22 mouse cellular contexts compared by ENCODE assay signal in genomic region chr15:12884855-12885254, GRCm38 (mm10).
DNase-seq lines count a peak whose midpoint lies in the region; ATAC-seq and TF ChIP-seq lines count a peak whose summit lies in the region.
"Had no signal": no experiment of that assay in that cellular context is flagged by ENCODE, and none has a peak within 500 bp of the region (broad histone marks: within the 10 kb centered on the region; RNA-seq: fewer than 3 reads in every experiment).

No protein-coding gene starts in this region.

- H3K4me3 ChIP-seq in forebrain, postnatal 0 days (ENCODE audit: low read depth, low read length), result no peak overlapping the region
- no peak overlapping the region for H3K4me3 ChIP-seq in forebrain, embryonic 10.5 days
- H3K4me3 ChIP-seq: erythroblast, embryonic 14.5 days; gastrocnemius, adult 2 months; midbrain, embryonic 13.5 days; neural tube, embryonic 12.5 days had no signal

- ATAC-seq in forebrain, postnatal 0 days, result peak; percentile 41
- ATAC-seq: hindbrain, postnatal 0 days; intestine, postnatal 0 days; midbrain, embryonic 13.5 days had no signal

- WGBS in forebrain, postnatal 0 days, result 76% methylated on average over 15 of the region's 15 CpGs
- WGBS in forebrain, embryonic 10.5 days, result 95% methylated on average over 15 of the region's 15 CpGs

- peaks cover 69% of the 10 kb centered on the region for H3K36me3 ChIP-seq in forebrain, postnatal 0 days (ENCODE audit: insufficient read depth)
- peaks cover 99% of the 10 kb centered on the region for H3K36me3 ChIP-seq in forebrain, embryonic 10.5 days (replicated peaks)

- no peaks in the 10 kb centered on the region for H3K9me3 ChIP-seq in forebrain, postnatal 0 days (ENCODE audit: low read length)
- H3K9me3 ChIP-seq in forebrain, embryonic 10.5 days, result no peaks in the 10 kb centered on the region
- H3K9me3 ChIP-seq: midbrain, embryonic 13.5 days; neural tube, embryonic 12.5 days had no signal

- DNase-seq in forebrain, postnatal 0 days, result peak; percentile 14
- no peak for DNase-seq in forebrain, embryonic 10.5 days (ENCODE audit: extremely low spot score, low spot score)
- DNase-seq in left cerebral cortex, adult 18-20 months (ENCODE audit: low spot score in 2 of 2), result peak; percentile 55 to 70
- no peak for DNase-seq in left cerebral cortex, postnatal 10 days (ENCODE audit: extremely low spot score in 1 of 2, low spot score in 2 of 2)
- DNase-seq in left cerebral cortex, postnatal 14 days (ENCODE audit: low spot score in 2 of 2), result peak; percentile 62 to 89
- DNase-seq in right cerebral cortex, postnatal 25 days, result peak; percentile 51
- no peak for DNase-seq in urinary bladder, adult 18-20 months (ENCODE audit: low spot score in 2 of 2)
- no peak for DNase-seq in gastrocnemius, postnatal 10 days
- DNase-seq: adrenal gland, postnatal 36 days; cerebellum, adult 9-10 months; gastrocnemius, adult 2 months; heart, postnatal 4 days; lung, adult 18-20 months; lung, postnatal 14 days; thymus, postnatal 14 days had no signal

- no peak overlapping the region for H3K9ac ChIP-seq in forebrain, postnatal 0 days
- H3K9ac ChIP-seq: midbrain, embryonic 13.5 days; neural tube, embryonic 12.5 days had no signal

- no peak overlapping the region for H3K4me2 ChIP-seq in forebrain, postnatal 0 days (ENCODE audit: low read depth)
- H3K4me2 ChIP-seq: midbrain, embryonic 13.5 days; neural tube, embryonic 12.5 days had no signal

- H3K27ac ChIP-seq in forebrain, postnatal 0 days (ENCODE audit: low read depth, low read length), result no peak overlapping the region
- no peak overlapping the region for H3K27ac ChIP-seq in forebrain, embryonic 10.5 days
- H3K27ac ChIP-seq: gastrocnemius, adult 2 months; hindbrain, postnatal 0 days; kidney, postnatal 0 days; midbrain, embryonic 13.5 days; neural tube, embryonic 12.5 days had no signal

- TF ChIP-seq CTCF in forebrain, postnatal 0 days (IDR thresholded peaks at IDR 0.05; ENCODE audit: low read depth), result no peak

- no peaks in the 10 kb centered on the region for H3K4me1 ChIP-seq in forebrain, postnatal 0 days (ENCODE audit: insufficient read depth)
- H3K4me1 ChIP-seq in forebrain, embryonic 10.5 days, result no peaks in the 10 kb centered on the region
- H3K4me1 ChIP-seq: midbrain, embryonic 13.5 days; neural tube, embryonic 12.5 days had no signal

- intact Hi-C loops in left cerebral cortex, postnatal 10 days (cut with DNase I), result no loop called here
- intact Hi-C loops in left cerebral cortex, postnatal 14 days (cut with DNase I), result no loop called here

- no peaks in the 10 kb centered on the region for H3K27me3 ChIP-seq in forebrain, postnatal 0 days (ENCODE audit: insufficient read depth, low read length)
- H3K27me3 ChIP-seq in forebrain, embryonic 10.5 days (ENCODE audit: poor library complexity, severe bottlenecking), result no peaks in the 10 kb centered on the region
- H3K27me3 ChIP-seq: CH12.LX; midbrain, embryonic 13.5 days; neural tube, embryonic 12.5 days had no signal

Comparison
In these comparisons a context has a peak if more than half of its experiments do, and no peak if none do; other contexts are left out.
1. DNase-seq: peak in forebrain, postnatal 0 days (single experiment), left cerebral cortex, adult 18-20 months (2 of 2), left cerebral cortex, postnatal 14 days (2 of 2) and right cerebral cortex, postnatal 25 days (single experiment); none in forebrain, embryonic 10.5 days (single experiment), left cerebral cortex, postnatal 10 days (0 of 2), urinary bladder, adult 18-20 months (0 of 2) and gastrocnemius, postnatal 10 days (single experiment).